Mouse (Mus musculus) small intestine, adult 2 months (tissue): Measurements from ENCODE around the gene Wwox.

Experiments used
- CTCF ChIP-seq: fragments of 200-500 bp; IDR thresholded peaks from 2 replicates; pipeline ENCODE4 v1.5.1; 2012; ENCODE audit warnings: low read depth, mild to moderate bottlenecking, control low read depth, inconsistent platforms, low read length, moderate library complexity, mixed read lengths; ENCODE audit not compliant: insufficient replicate concordance, insufficient read length; ENCODE audit errors: extremely low read depth
- POLR2A ChIP-seq: fragments of 200-500 bp; IDR thresholded peaks from 2 replicates; pipeline ENCODE4 v1.6.1; 2012; ENCODE audit warnings: low read depth, mild to moderate bottlenecking, control low read depth, inconsistent platforms, low read length, moderate library complexity

DNA sequence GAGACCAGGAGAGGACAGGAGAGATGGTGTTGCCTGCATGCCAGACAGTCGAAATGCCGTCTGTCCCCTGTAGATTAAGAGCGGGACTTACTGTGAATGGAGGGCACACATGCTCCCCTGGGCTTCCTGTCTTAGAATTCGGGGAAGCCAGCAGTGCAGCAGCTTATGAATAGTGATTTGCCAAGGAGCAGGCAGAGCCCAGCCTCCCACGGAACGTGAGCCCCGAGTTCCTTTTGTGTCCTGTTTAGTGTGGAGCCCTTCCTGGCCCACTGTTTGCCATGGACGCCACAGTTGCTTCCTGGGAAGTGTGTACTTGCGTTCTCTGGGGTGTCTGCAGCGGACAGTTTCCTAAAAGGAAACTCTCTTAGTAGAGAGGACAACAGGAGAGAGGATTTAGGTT lies 23.9 kb downstream of the Wwox start:
- TF ChIP-seq CTCF (no peak), POLR2A (no peak)
